20 mouse cellular contexts compared by ENCODE assay signal in genomic region chr2:127338833-127339232, GRCm38 (mm10). TPM values are rescaled to one million over a fixed set of nuclear protein-coding genes. Genes with fewer than 3 reads are reported as not detected.
DNase-seq lines count a peak whose midpoint lies in the region; ATAC-seq and TF ChIP-seq lines count a peak whose summit lies in the region.
"Had no signal": no experiment of that assay in that cellular context is flagged by ENCODE, and none has a peak within 500 bp of the region (broad histone marks: within the 10 kb centered on the region; RNA-seq: fewer than 3 reads in every experiment).

No protein-coding gene starts in this region.

- no peak for TF ChIP-seq RAD21 in MEL (IDR thresholded peaks at IDR 0.05; ENCODE audit: low read depth, low read length)

- 65% methylated on average over 4 of the region's 4 CpGs for WGBS in stomach, postnatal 0 days
- 68% methylated on average over 4 of the region's 4 CpGs for WGBS in midbrain, embryonic 15.5 days

- H3K79me2 ChIP-seq in MEL (ENCODE audit: control insufficient read depth, insufficient read depth, low read length, poor library complexity), result peaks cover 12% of the 10 kb centered on the region

- H3K9me3 ChIP-seq in MEL (replicated peaks; ENCODE audit: insufficient read depth, low read length), result no peaks in the 10 kb centered on the region
- no peaks in the 10 kb centered on the region for H3K9me3 ChIP-seq in stomach, postnatal 0 days (ENCODE audit: control insufficient read depth, low read length)
- no peaks in the 10 kb centered on the region for H3K9me3 ChIP-seq in midbrain, embryonic 15.5 days
- H3K9me3 ChIP-seq: embryonic facial prominence, embryonic 13.5 days; forebrain, embryonic 10.5 days; lung, embryonic 15.5 days had no signal

- H3K27me3 ChIP-seq in MEL (ENCODE audit: control insufficient read depth in 1 of 2, insufficient read depth in 2 of 2, low read length in 2 of 2), result no peaks in the 10 kb centered on the region; a peak in 1 of 4 replicates
- H3K27me3 ChIP-seq in splenic B cell, adult 2 months (ENCODE audit: control insufficient read depth, insufficient read depth, low read length, poor library complexity, severe bottlenecking), result no peaks in the 10 kb centered on the region
- peaks cover 3% of the 10 kb centered on the region; the same call in 1 of the 2 replicates for H3K27me3 ChIP-seq in stomach, postnatal 0 days (ENCODE audit: control insufficient read depth, insufficient read depth, low read length)
- peaks cover 33% of the 10 kb centered on the region for H3K27me3 ChIP-seq in midbrain, embryonic 15.5 days (replicated peaks)

- no peak for TF ChIP-seq EP300 in MEL (IDR thresholded peaks at IDR 0.05; ENCODE audit: low read depth in 1 of 2, low read length in 2 of 2)
- no peak for TF ChIP-seq EP300 in stomach, postnatal 0 days (optimal IDR thresholded peaks at IDR 0.05)

- TF ChIP-seq CTCF in MEL (IDR thresholded peaks at IDR 0.05 in 2 of 3, conservative IDR thresholded peaks at IDR 0.05 in 1 of 3; ENCODE audit: control insufficient read depth in 1 of 3, insufficient read depth in 1 of 3, low read depth in 2 of 3, low read length in 3 of 3, poor library complexity in 1 of 3, severe bottlenecking in 1 of 3), result no peak
- no peak for TF ChIP-seq CTCF in stomach, postnatal 0 days (IDR thresholded peaks at IDR 0.05; ENCODE audit: low read depth)

- H3K4me1 ChIP-seq in MEL (ENCODE audit: control insufficient read depth in 1 of 2, insufficient read depth in 2 of 2, low read length in 2 of 2), result peaks cover 0 to 20% of the 10 kb centered on the region in 2 experiments; a peak in 3 of 4 replicates
- H3K4me1 ChIP-seq in stomach, postnatal 0 days (replicated peaks; ENCODE audit: control insufficient read depth, insufficient read depth), result 0 out of 2 replicates have a peak, but pooled peaks cover 2% of the 10 kb centered on the region
- peaks cover 12% of the 10 kb centered on the region for H3K4me1 ChIP-seq in midbrain, embryonic 15.5 days

- no peak overlapping the region for H3K27ac ChIP-seq in MEL (ENCODE audit: control insufficient read depth, low read depth, low read length)
- no peak overlapping the region for H3K27ac ChIP-seq in stomach, postnatal 0 days (replicated peaks)
- H3K27ac ChIP-seq in midbrain, embryonic 15.5 days, result no peak overlapping the region
- H3K27ac ChIP-seq: embryonic facial prominence, embryonic 13.5 days; forebrain, embryonic 10.5 days; layer of hippocampus, adult 2 months; lung, embryonic 15.5 days had no signal

- H3K36me3 ChIP-seq in MEL (ENCODE audit: control insufficient read depth in 1 of 2, insufficient read depth in 2 of 2, low read length in 2 of 2), result peaks cover 0 to 12% of the 10 kb centered on the region in 2 experiments; a peak in 2 of 4 replicates
- H3K36me3 ChIP-seq in splenic B cell, adult 2 months (ENCODE audit: control insufficient read depth, insufficient read depth, low read length, poor library complexity, severe bottlenecking), result peaks cover 18% of the 10 kb centered on the region
- no peaks in the 10 kb centered on the region for H3K36me3 ChIP-seq in stomach, postnatal 0 days (ENCODE audit: control insufficient read depth, insufficient read depth, low read length)
- no peaks in the 10 kb centered on the region for H3K36me3 ChIP-seq in midbrain, embryonic 15.5 days (replicated peaks)
- H3K36me3 ChIP-seq: embryonic facial prominence, embryonic 13.5 days; forebrain, embryonic 10.5 days; lung, embryonic 15.5 days had no signal

- H3K4me2 ChIP-seq in stomach, postnatal 0 days (replicated peaks; ENCODE audit: low read depth), result no peak overlapping the region
- H3K4me2 ChIP-seq in midbrain, embryonic 15.5 days, result no peak overlapping the region
- H3K4me2 ChIP-seq: embryonic facial prominence, embryonic 13.5 days had no signal

- peak; percentile 66 for DNase-seq in B cell, adult 2 months
- peak; percentile 42 for DNase-seq in MEL (ENCODE audit: low read depth, low spot score)
- peak; percentile 77 for DNase-seq in splenic B cell, adult 2 months (ENCODE audit: low read depth, low spot score)
- DNase-seq in kidney, postnatal 36 days, result no peak
- DNase-seq in retina, embryonic 14.5 days (ENCODE audit: low spot score), result no peak
- DNase-seq in stomach, postnatal 0 days (ENCODE audit: low spot score), result no peak
- DNase-seq: adrenal gland, postnatal 36 days; heart, postnatal 14 days; right cerebral cortex, postnatal 4 days had no signal

- ATAC-seq in megakaryocyte, adult 5-6 weeks (ENCODE audit: poor library complexity, severe bottlenecking), result peak; percentile 25
- no peak for ATAC-seq in stomach, postnatal 0 days (ENCODE audit: low FRiP score, low TSS enrichment)
- no peak for ATAC-seq in midbrain, embryonic 15.5 days (replicated peaks)

- no peak for TF ChIP-seq POLR2A in MEL (IDR thresholded peaks at IDR 0.05; ENCODE audit: control insufficient read depth in 1 of 2, insufficient read depth in 1 of 2, low read depth in 1 of 2, low read length in 2 of 2, poor library complexity in 1 of 2)

- H3K9ac ChIP-seq in MEL (ENCODE audit: control insufficient read depth, low read depth, low read length, poor library complexity, severe bottlenecking), result no peak overlapping the region
- H3K9ac ChIP-seq in stomach, postnatal 0 days (ENCODE audit: low read length), result no peak overlapping the region
- H3K9ac ChIP-seq in midbrain, embryonic 15.5 days, result no peak overlapping the region
- H3K9ac ChIP-seq: embryonic facial prominence, embryonic 13.5 days; lung, embryonic 15.5 days had no signal

- no peak overlapping the region for H3K4me3 ChIP-seq in MEL (ENCODE audit: control insufficient read depth in 1 of 2, insufficient read depth in 1 of 2, low read depth in 2 of 2, low read length in 2 of 2)
- no peak overlapping the region for H3K4me3 ChIP-seq in stomach, postnatal 0 days (ENCODE audit: low read depth, low read length)
- H3K4me3 ChIP-seq in midbrain, embryonic 15.5 days, result no peak overlapping the region
- H3K4me3 ChIP-seq: embryonic facial prominence, embryonic 13.5 days; forebrain, embryonic 10.5 days; layer of hippocampus, adult 2 months; lung, embryonic 15.5 days had no signal

TF ChIP-seq in MEL, 35 proteins besides CTCF, POLR2A, EP300 and RAD21:
- no peak for TF ChIP-seq SMC3 (IDR thresholded peaks at IDR 0.05; ENCODE audit: low read depth, low read length)
- no peak for TF ChIP-seq NRF1 (IDR thresholded peaks at IDR 0.05; ENCODE audit: insufficient read depth, low read depth, low read length, poor library complexity, severe bottlenecking)
- no peak for TF ChIP-seq ZC3H11A (IDR thresholded peaks at IDR 0.05; ENCODE audit: low read depth, low read length)
- TF ChIP-seq TCF12 (IDR thresholded peaks at IDR 0.05; ENCODE audit: low read depth, low read length), result no peak
- no peak for TF ChIP-seq MYB (IDR thresholded peaks at IDR 0.05; ENCODE audit: low read depth, low read length)
- TF ChIP-seq ELF1 (IDR thresholded peaks at IDR 0.05; ENCODE audit: low read depth, low read length), result no peak
- TF ChIP-seq NELFE (IDR thresholded peaks at IDR 0.05; ENCODE audit: low read depth, low read length), result no peak
- no peak for TF ChIP-seq GABPA (IDR thresholded peaks at IDR 0.05; ENCODE audit: low read depth, low read length)
- no peak for TF ChIP-seq MAZ (IDR thresholded peaks at IDR 0.05; ENCODE audit: low read depth, low read length)
- no peak for TF ChIP-seq TBP (IDR thresholded peaks at IDR 0.05; ENCODE audit: low read depth, low read length)
- no peak for TF ChIP-seq E2F4 (IDR thresholded peaks at IDR 0.05; ENCODE audit: borderline replicate concordance, low read depth, low read length)
- TF ChIP-seq ZNF384 (IDR thresholded peaks at IDR 0.05; ENCODE audit: low read depth, low read length), result no peak
- no peak for TF ChIP-seq TAL1 (IDR thresholded peaks at IDR 0.05; ENCODE audit: low read length)
- TF ChIP-seq ZMIZ1 (IDR thresholded peaks at IDR 0.05; ENCODE audit: low read depth, low read length), result no peak
- no peak for TF ChIP-seq MAX (IDR thresholded peaks at IDR 0.05; ENCODE audit: low read length)
- TF ChIP-seq ZKSCAN1 (IDR thresholded peaks at IDR 0.05; ENCODE audit: low read depth, low read length), result no peak
- no peak for TF ChIP-seq MAFK (IDR thresholded peaks at IDR 0.05; ENCODE audit: borderline replicate concordance, low read depth, low read length)
- TF ChIP-seq POLR2AphosphoS5 (IDR thresholded peaks at IDR 0.05; ENCODE audit: borderline replicate concordance, low read depth, low read length), result no peak
- no peak for TF ChIP-seq MXI1 (IDR thresholded peaks at IDR 0.05; ENCODE audit: low read depth, low read length)

RNA-seq across cellular contexts. Expression of gene Astl, which starts 0.4 kb away (rescaled TPM):
- not detected in 2 replicates for total RNA-seq in MEL (2012; rRNA removed)
- polyA plus RNA-seq in MEL (2012; ENCODE audit: insufficient read depth in 1 of 2, insufficient read length in 2 of 2, low read depth in 1 of 2, low replicate concordance in 2 of 2, missing spikeins in 1 of 2), result not detected
- 0.18 TPM in 1 of 2 replicates, not detected in the other for total RNA-seq in megakaryocyte, adult 5-6 weeks (2015)
- 0.07 TPM in 1 of 2 replicates, not detected in the other for total RNA-seq in megakaryocyte, adult 5-6 weeks (2017)
- not detected in 2 replicates for polyA plus RNA-seq in stomach, postnatal 0 days (2015; fragmentation: Nextera tagmentation; extraction: Ambion mirVana)
- polyA plus RNA-seq in midbrain, embryonic 15.5 days (2015; fragmentation: Nextera tagmentation; extraction: Ambion mirVana), result not detected in 2 replicates
- total RNA-seq: adrenal gland, postnatal 36 days; heart, adult 8-10 months; heart, postnatal 14 days; layer of hippocampus, adult 2 months; left cerebral cortex, postnatal 10 days; liver, adult 2 months; midbrain, postnatal 0 days had no signal
- polyA plus RNA-seq: forebrain, embryonic 10.5 days; kidney, embryonic 14.5 days; liver, adult 2 months; lung, embryonic 15.5 days; midbrain, postnatal 0 days had no signal

RNA-seq across cellular contexts. Expression of gene Dusp2, which starts 2.9 kb away (rescaled TPM):
- 6.5 and 10.4 TPM in 2 replicates for total RNA-seq in MEL (2012; rRNA removed)
- 10 to 100 TPM in 1 of 2 experiments, not detected in 1; 11.6 TPM for polyA plus RNA-seq in MEL (2012; ENCODE audit: insufficient read depth in 1 of 2, insufficient read length in 2 of 2, low read depth in 1 of 2, low replicate concordance in 2 of 2, missing spikeins in 1 of 2)
- total RNA-seq in megakaryocyte, adult 5-6 weeks (2015), result 8.6 and 10.9 TPM in 2 replicates
- 10.1 and 10.9 TPM in 2 replicates for total RNA-seq in megakaryocyte, adult 5-6 weeks (2017)
- polyA plus RNA-seq in stomach, postnatal 0 days (2015; fragmentation: Nextera tagmentation; extraction: Ambion mirVana), result 2.6 and 3.2 TPM in 2 replicates
- 11.0 TPM in 2 replicates for polyA plus RNA-seq in midbrain, embryonic 15.5 days (2015; fragmentation: Nextera tagmentation; extraction: Ambion mirVana)

RNA-seq across cellular contexts. Expression of gene Adra2b, which starts 24.2 kb away (rescaled TPM):
- total RNA-seq in MEL (2012; rRNA removed), result not detected in 2 replicates
- polyA plus RNA-seq in MEL (2012; ENCODE audit: insufficient read depth in 1 of 2, insufficient read length in 2 of 2, low read depth in 1 of 2, low replicate concordance in 2 of 2, missing spikeins in 1 of 2), result not detected
- not detected in 2 replicates for total RNA-seq in megakaryocyte, adult 5-6 weeks (2015)
- not detected in 2 replicates for total RNA-seq in megakaryocyte, adult 5-6 weeks (2017)
- 0.36 and 0.57 TPM in 2 replicates for polyA plus RNA-seq in stomach, postnatal 0 days (2015; fragmentation: Nextera tagmentation; extraction: Ambion mirVana)
- polyA plus RNA-seq in midbrain, embryonic 15.5 days (2015; fragmentation: Nextera tagmentation; extraction: Ambion mirVana), result 0.19 and 0.34 TPM in 2 replicates

Comparison
In these comparisons a context has a peak if more than half of its experiments do, and no peak if none do; other contexts are left out.
1. DNase-seq: peak in B cell, adult 2 months (2 of 2), MEL (single experiment) and splenic B cell, adult 2 months (single experiment); none in kidney, postnatal 36 days (0 of 2), retina, embryonic 14.5 days (single experiment) and stomach, postnatal 0 days (single experiment).